Mouse (Mus musculus): ENCODE results near the gene Fsd2. TPM values are rescaled to one million over a fixed set of nuclear protein-coding genes. Genes with fewer than 3 reads are reported as not detected.
A peak's percentile ranks its signal among the peaks of the same experiment; 100 is the strongest.

The Fsd2 gene
- total RNA-seq (2017): 1.2 and 1.6 TPM in 2 replicates

DNA sequence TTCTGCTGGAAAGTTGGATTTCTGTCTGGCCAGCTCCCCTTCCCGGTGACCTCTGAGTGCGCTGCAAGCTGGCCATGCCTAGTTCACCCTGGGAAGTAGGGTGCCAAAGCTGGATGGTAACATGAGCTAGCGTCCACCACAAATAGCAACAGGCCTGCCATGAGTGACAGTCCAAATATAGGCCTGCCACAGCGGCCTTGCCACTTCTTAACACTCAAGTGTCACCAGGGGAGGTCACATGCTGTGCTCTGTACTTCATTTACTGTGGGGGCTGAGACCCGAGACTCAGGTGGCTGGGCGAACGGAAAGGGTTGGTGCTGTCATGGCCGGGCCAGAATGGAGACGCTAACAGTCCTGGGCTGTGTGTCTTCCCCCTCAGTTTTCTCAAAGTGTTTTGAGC is at the start of gene Fsd2:
Gene Fsd2, minus strand, starts transcription at position 53 of the 400 bp plus-strand sequence.
- ATAC-seq (replicated peaks in 1 of 2; ENCODE audit: insufficient read depth in 1 of 2, low FRiP score in 2 of 2, low TSS enrichment in 1 of 2, low read depth in 1 of 2, poor library complexity in 2 of 2, severe bottlenecking in 2 of 2): no peak

DNA sequence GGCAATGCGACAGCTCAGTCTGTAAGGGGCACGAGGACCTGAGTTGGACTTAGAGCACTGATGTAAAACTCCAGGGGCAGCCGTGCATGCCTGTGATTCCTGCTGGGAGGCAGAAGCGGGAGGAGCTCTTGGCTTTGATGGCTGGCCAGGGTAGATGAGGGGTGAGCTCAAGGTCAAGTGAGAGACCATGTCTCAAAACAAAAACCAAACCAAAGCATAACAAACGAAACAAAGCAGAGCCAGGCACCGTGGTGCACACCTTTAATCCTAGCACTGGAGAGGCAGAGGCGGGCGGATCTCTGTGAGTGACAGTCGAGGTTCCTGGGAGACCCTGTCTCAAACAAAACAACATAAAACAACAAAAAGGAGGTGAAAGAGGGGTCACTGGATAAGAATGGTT is 48.3 kb upstream of the Fsd2 start:
- ATAC-seq (replicated peaks in 1 of 2; ENCODE audit: insufficient read depth in 1 of 2, low FRiP score in 2 of 2, low TSS enrichment in 1 of 2, low read depth in 1 of 2, poor library complexity in 2 of 2, severe bottlenecking in 2 of 2): no peak

DNA sequence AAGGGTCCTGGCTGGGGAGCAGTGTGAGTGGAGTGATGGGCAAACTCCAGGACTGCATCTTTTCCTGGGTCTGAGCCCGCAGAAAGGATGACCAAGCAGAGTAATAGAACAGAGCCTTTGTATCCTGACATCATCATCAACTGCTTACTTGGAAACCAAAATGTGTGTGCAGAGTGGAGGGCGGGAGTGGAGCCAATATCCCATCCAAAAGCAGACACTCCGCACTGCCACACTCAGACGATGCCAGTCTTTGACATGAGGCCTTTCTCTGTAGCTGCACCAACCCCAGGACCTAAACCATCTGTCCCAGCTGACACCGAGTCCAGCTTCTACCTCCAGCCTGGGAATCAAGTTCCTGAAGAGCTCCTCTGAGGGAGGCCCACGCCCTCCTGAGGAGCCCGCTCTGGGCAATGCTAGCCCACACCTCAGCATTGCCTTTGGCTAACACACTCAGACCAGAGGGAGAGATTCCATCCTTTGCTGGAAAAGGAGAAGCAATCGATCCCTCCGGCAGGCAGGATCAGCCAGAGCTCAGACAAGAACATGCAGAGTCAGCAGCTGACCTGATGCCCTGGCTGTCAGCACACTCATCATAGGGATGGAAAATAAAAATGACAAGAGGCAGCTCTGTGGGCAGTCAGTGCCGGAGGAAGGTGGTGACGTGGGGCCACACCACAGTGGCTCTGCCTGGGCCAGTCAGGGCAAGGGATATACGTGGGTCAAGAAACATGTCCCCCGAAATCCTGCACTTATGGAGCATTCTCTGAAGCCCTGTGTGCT is 46.3 kb upstream of the Fsd2 start:
- no peak for ATAC-seq (replicated peaks in 1 of 2; ENCODE audit: insufficient read depth in 1 of 2, low FRiP score in 2 of 2, low TSS enrichment in 1 of 2, low read depth in 1 of 2, poor library complexity in 2 of 2, severe bottlenecking in 2 of 2)

DNA sequence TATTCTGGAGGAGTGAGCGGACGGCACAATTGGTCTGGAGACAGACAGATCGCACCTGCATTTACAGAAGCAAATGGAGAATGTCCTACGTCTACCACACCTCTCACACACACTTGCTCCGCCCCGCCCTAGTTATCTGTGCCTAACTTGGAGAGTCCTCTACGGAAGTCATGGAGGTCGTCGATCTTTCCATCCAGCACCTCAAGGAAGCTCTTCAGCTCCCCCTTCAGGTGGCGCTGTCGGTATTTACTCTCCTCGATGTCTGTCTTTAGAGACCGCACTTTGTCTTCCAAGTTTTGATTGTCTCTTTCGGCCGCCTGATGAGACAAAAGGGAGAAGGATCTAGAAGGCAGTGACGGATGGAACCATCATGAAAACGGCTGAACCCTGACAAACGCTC is 43.4 kb upstream of the Fsd2 start:
- ATAC-seq (replicated peaks in 1 of 2; ENCODE audit: insufficient read depth in 1 of 2, low FRiP score in 2 of 2, low TSS enrichment in 1 of 2, low read depth in 1 of 2, poor library complexity in 2 of 2, severe bottlenecking in 2 of 2): 0 out of 4 replicates have a peak, but pooled peaks of 1 of the 2 experiments have one; percentile 27

DNA sequence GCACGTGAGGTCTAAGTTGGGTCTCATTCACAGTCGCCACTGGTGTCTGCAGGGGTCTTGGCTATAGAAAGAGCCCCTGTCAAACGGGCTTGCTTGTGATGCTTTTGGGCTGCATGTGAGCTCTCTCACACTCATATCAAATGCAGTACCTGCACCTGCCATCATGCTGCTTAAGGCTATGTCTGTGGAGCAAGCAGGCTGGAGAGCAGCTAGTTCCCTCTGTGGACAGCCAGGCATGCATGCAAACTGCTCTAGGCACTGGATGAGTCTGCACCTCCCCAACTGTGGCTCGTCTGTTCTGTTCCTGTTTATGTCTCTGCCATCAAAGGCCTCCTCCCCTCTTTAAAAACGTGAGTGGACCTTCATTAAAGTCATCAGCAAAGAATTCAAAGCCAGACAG is 39.7 kb upstream of the Fsd2 start:
- ATAC-seq (replicated peaks in 1 of 2; ENCODE audit: insufficient read depth in 1 of 2, low FRiP score in 2 of 2, low TSS enrichment in 1 of 2, low read depth in 1 of 2, poor library complexity in 2 of 2, severe bottlenecking in 2 of 2): no peak

DNA sequence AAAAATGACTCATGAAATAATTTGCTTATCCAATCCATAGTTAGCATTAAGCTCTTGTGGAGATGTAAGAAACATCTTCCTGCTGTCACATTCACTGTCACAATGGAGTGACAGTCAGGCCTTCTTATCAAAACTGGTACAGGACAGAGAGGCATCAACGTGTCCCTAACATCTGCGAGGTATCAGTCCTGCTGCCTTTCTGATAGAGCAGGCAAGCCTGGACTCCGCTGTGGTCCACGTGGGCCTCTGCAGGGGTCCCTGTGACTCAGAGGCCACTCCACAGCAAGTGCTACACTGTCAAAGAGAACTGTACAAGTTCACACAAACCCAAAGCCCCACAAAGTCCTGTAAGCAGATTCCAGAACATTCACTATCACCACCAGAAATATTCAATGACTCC is 38.7 kb upstream of the Fsd2 start:
- no peak for ATAC-seq (replicated peaks in 1 of 2; ENCODE audit: insufficient read depth in 1 of 2, low FRiP score in 2 of 2, low TSS enrichment in 1 of 2, low read depth in 1 of 2, poor library complexity in 2 of 2, severe bottlenecking in 2 of 2)

DNA sequence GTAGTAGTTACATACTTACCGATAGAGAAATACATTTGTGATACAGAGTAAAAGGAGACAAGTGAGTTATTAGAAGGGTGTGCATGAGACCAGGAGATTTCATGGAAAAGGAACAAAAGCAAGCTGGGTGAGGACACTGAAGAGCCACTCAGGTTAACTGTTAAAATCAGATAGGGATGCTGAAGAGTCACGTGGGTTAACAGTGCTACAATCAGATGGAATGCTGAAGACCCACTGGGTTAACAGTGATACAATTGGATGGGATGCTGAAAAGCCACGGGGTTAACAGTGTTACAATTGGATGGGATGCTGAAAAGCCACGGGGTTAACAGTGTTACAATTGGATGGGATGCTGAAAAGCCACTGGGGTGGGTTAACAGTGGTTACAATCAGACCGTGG is 38.2 kb upstream of the Fsd2 start:
- no peak for ATAC-seq (replicated peaks in 1 of 2; ENCODE audit: insufficient read depth in 1 of 2, low FRiP score in 2 of 2, low TSS enrichment in 1 of 2, low read depth in 1 of 2, poor library complexity in 2 of 2, severe bottlenecking in 2 of 2)

DNA sequence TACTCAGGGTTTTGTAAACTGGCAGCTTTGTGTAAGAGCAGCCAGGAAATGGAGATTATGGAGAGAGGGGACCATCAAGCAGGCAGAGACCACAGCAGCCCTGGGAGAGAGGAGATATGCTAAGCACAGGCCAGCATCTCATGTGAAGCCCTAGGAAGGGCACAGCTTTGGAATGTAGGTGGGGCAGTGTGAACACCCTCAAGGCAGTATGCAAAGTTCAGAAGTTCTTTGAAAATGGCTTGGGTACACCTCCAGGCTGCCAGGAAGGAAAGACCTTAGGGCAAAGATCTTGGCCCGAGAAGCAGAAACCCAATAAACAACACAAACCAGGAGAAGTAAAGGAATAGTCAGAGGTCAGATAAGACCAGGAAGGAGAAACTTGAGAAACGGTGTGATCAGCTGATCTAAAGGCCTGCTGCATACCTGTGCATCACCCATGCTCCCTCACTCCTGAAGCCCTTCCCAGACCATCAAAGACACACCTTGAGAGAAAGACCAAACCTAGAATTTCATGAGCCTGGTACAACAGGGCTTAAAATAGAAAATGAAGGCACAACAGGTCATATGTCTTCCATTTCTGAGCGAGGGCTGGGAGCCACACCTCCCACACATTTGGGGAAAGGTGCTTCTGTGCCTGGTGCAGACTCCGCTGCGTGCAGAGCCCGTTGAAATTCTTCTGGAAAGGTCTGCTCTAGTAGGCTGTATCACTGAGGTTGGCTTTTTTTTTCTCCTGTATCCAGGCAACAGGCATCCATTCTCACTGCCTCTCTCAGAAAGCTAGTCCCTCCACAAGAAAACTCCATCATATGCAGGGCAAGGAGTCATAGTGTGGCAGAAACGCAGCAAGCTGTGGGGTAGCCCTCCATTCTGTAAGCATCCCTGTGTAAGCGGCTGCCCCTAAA is 32.9 kb upstream of the Fsd2 start:
- no peak for ATAC-seq (replicated peaks in 1 of 2; ENCODE audit: insufficient read depth in 1 of 2, low FRiP score in 2 of 2, low TSS enrichment in 1 of 2, low read depth in 1 of 2, poor library complexity in 2 of 2, severe bottlenecking in 2 of 2)

DNA sequence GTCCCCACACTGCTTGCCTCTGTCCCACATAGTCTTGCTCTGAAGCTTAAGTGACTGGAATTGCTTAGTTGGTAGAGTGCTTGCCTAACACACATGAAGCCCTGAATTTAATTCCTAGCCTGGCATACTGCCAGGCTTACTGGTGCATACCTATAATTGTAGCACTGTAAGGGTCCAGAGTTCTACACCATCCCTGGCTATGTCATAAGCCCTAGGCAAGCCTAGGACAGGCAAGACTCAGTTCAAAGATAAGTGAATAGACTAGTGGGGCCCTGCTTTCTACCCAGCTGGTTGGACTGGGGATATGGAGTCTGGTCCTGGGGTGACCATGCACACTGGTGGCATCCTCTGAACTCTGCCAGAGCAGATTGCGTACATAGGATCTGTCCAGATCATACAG is 30.9 kb upstream of the Fsd2 start:
- no peak for ATAC-seq (replicated peaks in 1 of 2; ENCODE audit: insufficient read depth in 1 of 2, low FRiP score in 2 of 2, low TSS enrichment in 1 of 2, low read depth in 1 of 2, poor library complexity in 2 of 2, severe bottlenecking in 2 of 2)

DNA sequence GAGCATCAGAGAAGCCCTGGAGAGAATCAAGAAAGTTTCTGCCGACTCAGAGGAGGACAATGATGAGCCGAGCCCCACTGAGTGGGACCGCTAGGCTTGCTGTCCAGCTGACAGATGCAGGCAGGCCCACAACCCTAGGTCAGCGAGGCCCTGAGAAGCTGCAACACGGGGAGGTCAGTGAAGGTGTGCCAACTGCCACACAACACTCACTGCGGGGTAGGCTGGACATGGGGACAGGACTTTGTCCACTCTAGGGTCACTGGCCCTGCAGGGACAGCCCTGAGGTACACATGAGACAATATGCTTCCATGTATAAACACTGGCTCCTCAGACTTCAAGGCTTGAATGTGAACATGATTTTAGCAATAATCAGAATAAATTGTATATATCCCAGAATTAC is 29.3 kb upstream of the Fsd2 start:
- no peak for ATAC-seq (replicated peaks in 1 of 2; ENCODE audit: insufficient read depth in 1 of 2, low FRiP score in 2 of 2, low TSS enrichment in 1 of 2, low read depth in 1 of 2, poor library complexity in 2 of 2, severe bottlenecking in 2 of 2)

DNA sequence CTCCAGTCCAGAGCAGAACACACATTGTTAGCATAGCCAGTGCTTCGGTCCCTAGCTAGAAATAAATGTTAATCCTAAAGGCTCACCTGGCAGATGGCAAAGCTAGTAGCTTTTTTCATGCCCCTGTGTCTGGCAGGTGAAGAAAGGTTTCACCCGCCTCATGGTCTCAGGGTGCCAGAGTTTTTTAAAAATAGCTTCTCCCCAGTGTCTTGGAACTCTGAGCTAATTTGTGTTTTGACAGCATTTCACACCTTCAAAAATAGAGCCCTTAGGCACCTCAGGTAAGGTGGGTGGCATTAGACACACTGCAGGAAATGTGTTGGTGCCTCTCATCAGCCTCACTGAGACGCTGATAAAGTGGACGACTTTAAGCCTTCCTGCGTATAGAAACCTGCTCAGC is 28.3 kb upstream of the Fsd2 start:
- ATAC-seq (replicated peaks in 1 of 2; ENCODE audit: insufficient read depth in 1 of 2, low FRiP score in 2 of 2, low TSS enrichment in 1 of 2, low read depth in 1 of 2, poor library complexity in 2 of 2, severe bottlenecking in 2 of 2): no peak

DNA sequence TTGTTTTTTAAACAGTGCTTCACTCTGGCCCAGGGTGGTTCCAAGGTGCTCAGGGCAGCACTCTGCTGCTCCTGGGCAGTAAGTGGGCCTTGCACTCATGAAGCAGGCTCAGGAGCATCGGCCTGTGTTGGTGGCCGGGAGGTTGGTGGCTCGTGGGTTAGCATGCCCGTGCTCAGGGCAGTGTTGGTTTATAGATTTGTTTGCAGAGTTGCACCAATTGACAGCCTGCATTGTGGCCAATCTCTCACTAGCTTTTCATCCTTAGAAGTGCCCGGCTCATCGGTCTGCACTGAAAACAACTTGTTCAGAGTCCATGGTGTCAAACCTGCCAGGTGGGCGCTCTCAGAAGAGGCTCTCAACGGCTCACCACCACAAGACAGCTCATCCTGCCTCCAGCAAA is 26.6 kb upstream of the Fsd2 start:
- no peak for ATAC-seq (replicated peaks in 1 of 2; ENCODE audit: insufficient read depth in 1 of 2, low FRiP score in 2 of 2, low TSS enrichment in 1 of 2, low read depth in 1 of 2, poor library complexity in 2 of 2, severe bottlenecking in 2 of 2)

DNA sequence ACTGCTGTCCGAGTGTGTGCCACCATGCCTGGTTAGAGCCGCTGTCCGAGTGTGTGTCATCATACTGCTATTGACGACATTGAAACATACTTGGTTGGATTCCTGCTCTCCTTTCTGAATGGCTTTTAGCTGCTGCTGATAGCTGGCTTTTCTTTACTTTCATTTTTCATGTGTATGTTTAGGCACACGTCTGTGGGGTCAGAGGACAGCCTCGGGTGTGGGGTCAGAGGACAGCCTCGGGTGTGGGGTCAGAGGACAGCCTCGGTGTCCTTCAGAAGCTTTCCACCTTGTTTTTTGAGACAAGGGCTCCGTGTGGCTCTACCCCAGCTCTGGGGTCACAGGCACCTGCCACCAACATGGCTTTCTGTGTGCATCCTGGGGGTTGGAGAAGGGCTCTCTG is 25.9 kb upstream of the Fsd2 start:
- ATAC-seq (replicated peaks in 1 of 2; ENCODE audit: insufficient read depth in 1 of 2, low FRiP score in 2 of 2, low TSS enrichment in 1 of 2, low read depth in 1 of 2, poor library complexity in 2 of 2, severe bottlenecking in 2 of 2): no peak

DNA sequence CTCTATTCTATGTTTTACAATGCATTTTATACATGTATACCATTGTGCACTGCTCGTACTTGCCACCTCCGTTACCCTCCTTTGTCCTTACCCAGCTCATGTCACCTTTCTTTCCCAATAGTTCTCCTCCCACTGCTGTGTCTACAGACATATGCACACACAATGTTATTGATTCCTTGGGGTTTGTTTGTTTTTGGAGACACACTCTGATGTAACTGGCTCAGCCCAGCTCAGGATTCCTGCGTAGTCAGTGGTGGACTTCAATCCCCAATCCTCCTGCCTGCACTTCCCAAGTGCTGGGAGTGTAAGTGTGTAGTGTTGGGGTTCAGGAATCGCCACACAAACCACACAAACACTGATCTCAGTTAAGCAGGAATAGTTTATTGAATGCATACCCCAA is 20.5 kb upstream of the Fsd2 start:
- no peak for ATAC-seq (replicated peaks in 1 of 2; ENCODE audit: insufficient read depth in 1 of 2, low FRiP score in 2 of 2, low TSS enrichment in 1 of 2, low read depth in 1 of 2, poor library complexity in 2 of 2, severe bottlenecking in 2 of 2)

DNA sequence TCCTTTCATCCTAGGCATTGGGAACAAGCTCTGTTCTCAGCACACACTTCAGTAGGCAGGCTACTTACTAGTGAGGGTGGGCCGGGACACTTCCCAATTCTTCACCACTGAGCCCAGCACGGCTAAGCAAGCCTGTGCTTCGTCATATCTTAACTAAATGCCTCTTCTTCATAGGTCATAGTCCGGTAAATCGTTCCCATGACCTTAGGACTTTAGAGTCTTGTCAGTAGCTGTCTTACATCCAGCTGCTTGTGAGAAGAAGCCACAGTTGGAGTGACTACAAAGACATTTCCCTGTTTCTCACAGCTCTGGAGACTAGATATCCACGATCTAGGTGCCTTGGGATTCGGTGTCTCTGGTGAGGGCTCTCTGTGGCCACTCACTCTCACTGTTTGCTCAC is 18.6 kb upstream of the Fsd2 start:
- ATAC-seq (replicated peaks in 1 of 2; ENCODE audit: insufficient read depth in 1 of 2, low FRiP score in 2 of 2, low TSS enrichment in 1 of 2, low read depth in 1 of 2, poor library complexity in 2 of 2, severe bottlenecking in 2 of 2): no peak

DNA sequence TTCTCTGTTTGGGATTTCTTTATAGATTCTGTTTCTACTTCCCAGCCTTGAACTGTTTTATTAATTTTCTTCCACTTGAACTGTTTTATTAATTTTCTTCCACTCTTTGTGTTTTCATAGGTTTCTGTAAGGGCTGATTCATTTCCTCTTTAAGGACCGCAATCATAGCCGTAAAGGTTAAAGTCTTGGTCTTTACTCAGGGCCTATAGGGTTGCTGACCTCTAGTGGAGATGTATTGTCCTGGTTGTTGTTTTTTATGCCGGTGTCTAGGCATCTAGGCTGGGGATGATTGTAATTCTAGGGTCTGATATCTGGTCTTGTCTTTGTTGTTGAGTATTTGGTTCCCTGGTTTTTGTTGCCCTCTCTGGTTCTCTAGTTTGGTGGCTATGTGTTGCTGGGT is 16.8 kb upstream of the Fsd2 start:
- no peak for ATAC-seq (replicated peaks in 1 of 2; ENCODE audit: insufficient read depth in 1 of 2, low FRiP score in 2 of 2, low TSS enrichment in 1 of 2, low read depth in 1 of 2, poor library complexity in 2 of 2, severe bottlenecking in 2 of 2)

DNA sequence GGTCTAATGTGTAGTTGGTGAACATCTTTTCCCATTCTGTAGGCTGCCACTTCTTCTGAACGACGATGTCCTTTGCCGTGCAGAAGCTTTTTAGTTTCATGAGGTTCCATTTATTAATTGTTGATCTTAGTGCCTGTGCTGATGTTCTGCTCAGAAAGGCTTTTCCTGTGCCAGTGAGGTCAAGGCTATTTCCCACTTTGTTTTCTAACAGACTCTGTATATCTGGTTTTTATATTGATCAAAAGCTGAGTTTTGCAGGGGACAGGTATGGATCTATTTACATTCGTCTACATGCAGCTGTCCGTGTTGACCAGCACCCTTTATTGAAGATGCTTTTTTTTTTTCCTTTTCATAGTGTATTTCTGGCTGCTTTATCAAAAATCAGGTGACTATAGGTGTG is 12.6 kb upstream of the Fsd2 start:
- ATAC-seq (replicated peaks in 1 of 2; ENCODE audit: insufficient read depth in 1 of 2, low FRiP score in 2 of 2, low TSS enrichment in 1 of 2, low read depth in 1 of 2, poor library complexity in 2 of 2, severe bottlenecking in 2 of 2): no peak

DNA sequence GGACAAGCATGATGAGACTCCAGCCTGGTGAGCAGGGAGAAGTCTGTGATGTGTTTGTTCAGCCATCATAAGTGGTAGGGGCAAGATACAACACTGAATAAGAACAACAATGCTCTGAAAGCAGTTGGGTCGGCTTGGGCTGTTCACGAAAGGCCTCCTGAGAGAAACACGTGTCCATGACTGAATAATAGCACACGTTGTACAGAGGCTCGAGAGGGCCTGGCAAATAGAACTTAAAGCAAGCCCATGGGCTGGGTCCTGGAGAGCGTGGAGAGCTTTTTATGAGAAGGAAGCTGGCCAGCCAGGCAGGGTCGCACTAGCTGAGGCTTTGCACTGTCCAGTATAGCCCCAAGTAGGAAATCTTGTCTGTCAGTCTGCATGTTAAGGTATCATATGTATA is 11.7 kb upstream of the Fsd2 start:
- no peak for ATAC-seq (replicated peaks in 1 of 2; ENCODE audit: insufficient read depth in 1 of 2, low FRiP score in 2 of 2, low TSS enrichment in 1 of 2, low read depth in 1 of 2, poor library complexity in 2 of 2, severe bottlenecking in 2 of 2)

DNA sequence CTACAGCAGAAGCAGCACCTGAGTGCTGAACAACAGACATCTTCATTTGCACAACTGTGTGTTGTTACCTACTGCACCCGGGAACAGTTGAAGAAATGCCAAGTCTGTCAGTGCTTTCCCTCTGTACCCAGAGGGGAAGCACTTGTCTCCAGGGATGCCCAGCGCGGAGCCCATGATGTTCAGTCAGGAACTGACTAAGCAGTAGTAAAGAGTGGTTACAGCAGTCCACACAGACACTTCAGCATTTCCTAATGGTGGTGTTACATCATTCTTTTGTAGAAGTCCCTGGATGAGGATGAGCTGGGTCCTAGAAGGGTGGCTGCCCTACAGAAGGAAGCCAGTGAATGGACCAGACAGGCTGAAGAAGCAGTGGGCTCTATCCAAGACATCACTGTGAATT is 11.1 kb upstream of the Fsd2 start:
- no peak for ATAC-seq (replicated peaks in 1 of 2; ENCODE audit: insufficient read depth in 1 of 2, low FRiP score in 2 of 2, low TSS enrichment in 1 of 2, low read depth in 1 of 2, poor library complexity in 2 of 2, severe bottlenecking in 2 of 2)
